ENCODE assay signal across 8 mouse cellular contexts in genomic region chr13:23621532-23622174, GRCm38 (mm10). TPM values are rescaled to one million over a fixed set of nuclear protein-coding genes. Genes with fewer than 3 reads are reported as not detected.
DNase-seq lines count a peak whose midpoint lies in the region; ATAC-seq and TF ChIP-seq lines count a peak whose summit lies in the region.

No protein-coding gene starts in this region.

- no peaks in the 10 kb centered on the region for H3K9me3 ChIP-seq in heart, embryonic 10.5 days
- H3K9me3 ChIP-seq in kidney, embryonic 16.5 days (ENCODE audit: low read length), result no peaks in the 10 kb centered on the region

- no peaks in the 10 kb centered on the region for H3K27me3 ChIP-seq in heart, embryonic 10.5 days (ENCODE audit: insufficient read depth, poor library complexity, severe bottlenecking)
- H3K27me3 ChIP-seq in kidney, embryonic 16.5 days (ENCODE audit: insufficient read depth, low read length), result no peaks in the 10 kb centered on the region
- H3K27me3 ChIP-seq in liver, adult 2 months (ENCODE audit: control insufficient read depth, insufficient read depth, low read length), result no peaks in the 10 kb centered on the region

- TF ChIP-seq POLR2A in liver, adult 2 months (IDR thresholded peaks at IDR 0.05; ENCODE audit: extremely low read depth, insufficient read depth, low read length), result no peak

- peak; percentile 88 for DNase-seq in A20 (ENCODE audit: low read depth, low spot score)
- DNase-seq in adrenal gland, postnatal 36 days, result peak; percentile 80 to 84
- peak; percentile 87 for DNase-seq in heart, embryonic 10.5 days (ENCODE audit: low spot score)
- DNase-seq in liver, adult 2 months (ENCODE audit: extremely low read depth, low read depth, low spot score), result peak; percentile 89
- DNase-seq in spleen, postnatal 4 days (ENCODE audit: low spot score in 2 of 2), result peak; percentile 80 to 89

- under 1% methylated on average over 18 of the region's 18 CpGs for WGBS in heart, embryonic 10.5 days
- WGBS in kidney, embryonic 16.5 days, result under 1% methylated on average over 18 of the region's 18 CpGs
- 1% methylated on average over 18 of the region's 18 CpGs for WGBS in liver, adult 2 months

- H3K27ac ChIP-seq in heart, embryonic 10.5 days, result peak overlapping the region; percentile 93
- peak overlapping the region; percentile 97 for H3K27ac ChIP-seq in kidney, embryonic 16.5 days (ENCODE audit: low read length)
- peak overlapping the region; percentile 81 for H3K27ac ChIP-seq in liver, adult 2 months (replicated peaks; ENCODE audit: insufficient read depth, low read depth, low read length)

- H3K9ac ChIP-seq in kidney, embryonic 16.5 days (replicated peaks; ENCODE audit: low read length), result peak overlapping the region; percentile 86
- peak overlapping the region; percentile 80 for H3K9ac ChIP-seq in liver, adult 2 months (ENCODE audit: low read depth, low read length)

- ATAC-seq in erythroblast, adult 5-6 weeks (replicated peaks; ENCODE audit: low FRiP score, poor library complexity, severe bottlenecking), result peak; percentile 72
- ATAC-seq in kidney, embryonic 16.5 days (ENCODE audit: low FRiP score, low TSS enrichment), result peak; percentile 91
- peak; percentile 80 for ATAC-seq in monocyte, adult 5-6 weeks (replicated peaks; ENCODE audit: insufficient number of reproducible peaks, low FRiP score, low TSS enrichment, poor library complexity, severe bottlenecking)

- TF ChIP-seq CTCF in liver, adult 2 months (IDR thresholded peaks at IDR 0.05; ENCODE audit: low read depth, low read length), result no peak

- no peaks in the 10 kb centered on the region for H3K36me3 ChIP-seq in heart, embryonic 10.5 days
- no peaks in the 10 kb centered on the region for H3K36me3 ChIP-seq in kidney, embryonic 16.5 days (ENCODE audit: insufficient read depth, low read length)
- no peaks in the 10 kb centered on the region for H3K36me3 ChIP-seq in liver, adult 2 months (ENCODE audit: control insufficient read depth, insufficient read depth, low read length)

- H3K4me1 ChIP-seq in heart, embryonic 10.5 days, result 0 out of 2 replicates have a peak, but pooled peaks cover 3% of the 10 kb centered on the region
- peaks cover 9% of the 10 kb centered on the region for H3K4me1 ChIP-seq in kidney, embryonic 16.5 days (ENCODE audit: insufficient read depth, low read length)
- no peaks in the 10 kb centered on the region; the same call in 1 of the 2 replicates for H3K4me1 ChIP-seq in liver, adult 2 months (ENCODE audit: control insufficient read depth, insufficient read depth, low read length)

- peak overlapping the region; percentile 70 for H3K4me2 ChIP-seq in kidney, embryonic 16.5 days (replicated peaks; ENCODE audit: low read depth, low read length)

- H3K79me2 ChIP-seq in liver, adult 2 months (ENCODE audit: control insufficient read depth, insufficient read depth, low read length), result no peaks in the 10 kb centered on the region

- peak overlapping the region; percentile 67 for H3K4me3 ChIP-seq in heart, embryonic 10.5 days
- H3K4me3 ChIP-seq in kidney, embryonic 16.5 days (ENCODE audit: low read length), result peak overlapping the region; percentile 62
- H3K4me3 ChIP-seq in liver, adult 2 months (ENCODE audit: insufficient read depth, low read depth, low read length), result peak overlapping the region; percentile 84

RNA-seq across cellular contexts. Expression of gene Hist1h1e, which starts 0.7 kb away (rescaled TPM):
- 10 to 100 TPM; 49.5 to 74.0 TPM for total RNA-seq in adrenal gland, postnatal 36 days (2021)
- 468 and 530 TPM in 2 replicates for total RNA-seq in erythroblast, adult 5-6 weeks (2015; ENCODE audit: low replicate concordance)
- 717 and 954 TPM in 2 replicates for total RNA-seq in erythroblast, adult 5-6 weeks (2017; ENCODE audit: low replicate concordance)
- polyA plus RNA-seq in heart, embryonic 10.5 days (2016; fragmentation: Nextera tagmentation; extraction: Ambion mirVana), result 9.5 and 11.1 TPM in 2 replicates
- polyA plus RNA-seq in kidney, embryonic 16.5 days (2015; fragmentation: Nextera tagmentation; extraction: Ambion mirVana), result 14.7 and 15.9 TPM in 2 replicates
- total RNA-seq in liver, adult 2 months (2014; rRNA removed), result 22.0 and 27.0 TPM in 2 replicates
- 0.73 and 0.77 TPM in 2 replicates for polyA plus RNA-seq in liver, adult 2 months (2012; rRNA removed)
- 81.6 to 216 TPM (median 97.2 TPM) in 3 replicates for total RNA-seq in monocyte, adult 5-6 weeks (2017)

RNA-seq across cellular contexts. Expression of gene Hist1h2be, which starts 0.7 kb away (rescaled TPM):
- 10 to 100 TPM; 12.1 to 13.4 TPM for total RNA-seq in adrenal gland, postnatal 36 days (2021)
- 6.7 and 17.6 TPM in 2 replicates for total RNA-seq in erythroblast, adult 5-6 weeks (2015; ENCODE audit: low replicate concordance)
- total RNA-seq in erythroblast, adult 5-6 weeks (2017; ENCODE audit: low replicate concordance), result 69.9 and 74.3 TPM in 2 replicates
- polyA plus RNA-seq in heart, embryonic 10.5 days (2016; fragmentation: Nextera tagmentation; extraction: Ambion mirVana), result 1.2 and 1.9 TPM in 2 replicates
- polyA plus RNA-seq in kidney, embryonic 16.5 days (2015; fragmentation: Nextera tagmentation; extraction: Ambion mirVana), result 3.2 and 3.3 TPM in 2 replicates
- total RNA-seq in liver, adult 2 months (2014; rRNA removed), result 5.4 and 6.6 TPM in 2 replicates
- 0.28 and 0.60 TPM in 2 replicates for polyA plus RNA-seq in liver, adult 2 months (2012; rRNA removed)
- 13.1 to 35.9 TPM (median 14.5 TPM) in 3 replicates for total RNA-seq in monocyte, adult 5-6 weeks (2017)

RNA-seq across cellular contexts. Expression of gene Hist1h4d, which starts 40.3 kb away (rescaled TPM):
- 100 to 1,000 TPM; 159 to 164 TPM for total RNA-seq in adrenal gland, postnatal 36 days (2021)
- 243 and 262 TPM in 2 replicates for total RNA-seq in erythroblast, adult 5-6 weeks (2015; ENCODE audit: low replicate concordance)
- total RNA-seq in erythroblast, adult 5-6 weeks (2017; ENCODE audit: low replicate concordance), result 403 and 449 TPM in 2 replicates
- polyA plus RNA-seq in heart, embryonic 10.5 days (2016; fragmentation: Nextera tagmentation; extraction: Ambion mirVana), result 41.9 and 60.3 TPM in 2 replicates
- 102 TPM in 2 replicates for polyA plus RNA-seq in kidney, embryonic 16.5 days (2015; fragmentation: Nextera tagmentation; extraction: Ambion mirVana)
- 162 and 174 TPM in 2 replicates for total RNA-seq in liver, adult 2 months (2014; rRNA removed)
- polyA plus RNA-seq in liver, adult 2 months (2012; rRNA removed), result 2.1 and 2.8 TPM in 2 replicates
- total RNA-seq in monocyte, adult 5-6 weeks (2017), result 78.9 to 170 TPM (median 90.0 TPM) in 3 replicates

RNA-seq across cellular contexts. Expression of gene Hist1h3d, which starts 46.1 kb away (rescaled TPM):
- 1 to 10 TPM; 7.4 TPM for total RNA-seq in adrenal gland, postnatal 36 days (2021)
- 52.8 and 69.6 TPM in 2 replicates for total RNA-seq in erythroblast, adult 5-6 weeks (2015; ENCODE audit: low replicate concordance)
- total RNA-seq in erythroblast, adult 5-6 weeks (2017; ENCODE audit: low replicate concordance), result 50.4 and 63.8 TPM in 2 replicates
- 1.4 and 5.3 TPM in 2 replicates for polyA plus RNA-seq in heart, embryonic 10.5 days (2016; fragmentation: Nextera tagmentation; extraction: Ambion mirVana)
- 6.1 and 6.6 TPM in 2 replicates for polyA plus RNA-seq in kidney, embryonic 16.5 days (2015; fragmentation: Nextera tagmentation; extraction: Ambion mirVana)
- total RNA-seq in liver, adult 2 months (2014; rRNA removed), result 3.4 and 5.9 TPM in 2 replicates
- 0.48 and 0.87 TPM in 2 replicates for polyA plus RNA-seq in liver, adult 2 months (2012; rRNA removed)
- 1.5 to 3.3 TPM (median 2.1 TPM) in 3 replicates for total RNA-seq in monocyte, adult 5-6 weeks (2017)

RNA-seq across cellular contexts. Expression of gene Hist1h2ad, which starts 47.5 kb away (rescaled TPM):
- 10 to 100 TPM in 1 of 2 experiments, 1 to 10 TPM in 1; 8.1 to 13.6 TPM for total RNA-seq in adrenal gland, postnatal 36 days (2021)
- total RNA-seq in erythroblast, adult 5-6 weeks (2015; ENCODE audit: low replicate concordance), result not detected in 2 replicates
- total RNA-seq in erythroblast, adult 5-6 weeks (2017; ENCODE audit: low replicate concordance), result 370 and 678 TPM in 2 replicates
- 0.54 and 1.1 TPM in 2 replicates for polyA plus RNA-seq in heart, embryonic 10.5 days (2016; fragmentation: Nextera tagmentation; extraction: Ambion mirVana)
- 2.5 and 3.0 TPM in 2 replicates for polyA plus RNA-seq in kidney, embryonic 16.5 days (2015; fragmentation: Nextera tagmentation; extraction: Ambion mirVana)
- 5.4 and 11.5 TPM in 2 replicates for total RNA-seq in liver, adult 2 months (2014; rRNA removed)
- 1.1 TPM in 1 of 2 replicates, not detected in the other for polyA plus RNA-seq in liver, adult 2 months (2012; rRNA removed)
- 1.5 to 92.8 TPM (median 16.7 TPM) in 3 replicates for total RNA-seq in monocyte, adult 5-6 weeks (2017)

Comparison
In these comparisons a context has a peak if more than half of its experiments do, and no peak if none do; other contexts are left out.
1. Peak in every context shown above with its lines: DNase-seq, ATAC-seq, H3K4me3 ChIP-seq and H3K27ac ChIP-seq.